Mouse (Mus musculus): ENCODE measurements around the gene Ryr2. TPM values are rescaled to one million over a fixed set of nuclear protein-coding genes. Genes with fewer than 3 reads are reported as not detected.
A peak's percentile ranks its signal among the peaks of the same experiment; 100 is the strongest.

Ryr2 gene
- polyA plus RNA-seq, 1 experiment from 2014 or later: 0.87 TPM

GRCm38 (mm10) chr13:11926215-11926614 is 180.5 kb downstream of the Ryr2 start:
- Histone ChIP-seq H3K9ac (ENCODE audit: low read length) (no peak overlapping the region), H3K27ac (ENCODE audit: low read length) (no peak overlapping the region), H3K9me3 (replicated peaks; ENCODE audit: control insufficient read depth, low read length) (no peaks in the 10 kb centered on the region; the same call in 1 of the 2 replicates), H3K27me3 (ENCODE audit: control insufficient read depth, insufficient read depth, low read length) (no peaks in the 10 kb centered on the region), H3K4me1 (ENCODE audit: control insufficient read depth, insufficient read depth, low read length) (no peaks in the 10 kb centered on the region), H3K4me3 (replicated peaks; ENCODE audit: low read length) (no peak overlapping the region), H3K4me2 (ENCODE audit: low read depth, low read length) (no peak overlapping the region), H3K36me3 (ENCODE audit: control insufficient read depth, insufficient read depth, low read length) (no peaks in the 10 kb centered on the region)
- WGBS: 70% methylated on average over 2 of the region's 2 CpGs
- no peak for ATAC-seq (ENCODE audit: insufficient read depth, low FRiP score)

GRCm38 (mm10) chr13:11924732-11925131 is 182.0 kb downstream of the Ryr2 start:
- H3K4me1 ChIP-seq (ENCODE audit: control insufficient read depth, insufficient read depth, low read length): no peaks in the 10 kb centered on the region
- WGBS: 84% methylated on average over 3 of the region's 3 CpGs
- H3K27me3 ChIP-seq (ENCODE audit: control insufficient read depth, insufficient read depth, low read length): no peaks in the 10 kb centered on the region
- H3K4me2 ChIP-seq (ENCODE audit: low read depth, low read length): no peak overlapping the region
- no peak overlapping the region for H3K4me3 ChIP-seq (replicated peaks; ENCODE audit: low read length)
- peak; percentile 29; the same call in 1 of the 2 replicates for ATAC-seq (ENCODE audit: insufficient read depth, low FRiP score)
- no peak overlapping the region for H3K27ac ChIP-seq (ENCODE audit: low read length)
- H3K9ac ChIP-seq (ENCODE audit: low read length): no peak overlapping the region
- H3K36me3 ChIP-seq (ENCODE audit: control insufficient read depth, insufficient read depth, low read length): no peaks in the 10 kb centered on the region
- no peaks in the 10 kb centered on the region for H3K9me3 ChIP-seq (replicated peaks; ENCODE audit: control insufficient read depth, low read length)

- no peak overlapping the region for H3K27ac ChIP-seq (ENCODE audit: low read length)
- 77% methylated on average over 1 of the region's 1 CpGs for WGBS
- ATAC-seq (ENCODE audit: insufficient read depth, low FRiP score): no peak
- no peaks in the 10 kb centered on the region for H3K27me3 ChIP-seq (ENCODE audit: control insufficient read depth, insufficient read depth, low read length)
- H3K4me2 ChIP-seq (ENCODE audit: low read depth, low read length): no peak overlapping the region
- H3K9me3 ChIP-seq (replicated peaks; ENCODE audit: control insufficient read depth, low read length): no peaks in the 10 kb centered on the region
- H3K4me3 ChIP-seq (replicated peaks; ENCODE audit: low read length): no peak overlapping the region
- H3K9ac ChIP-seq (ENCODE audit: low read length): no peak overlapping the region
- H3K36me3 ChIP-seq (ENCODE audit: control insufficient read depth, insufficient read depth, low read length): no peaks in the 10 kb centered on the region
- no peaks in the 10 kb centered on the region for H3K4me1 ChIP-seq (ENCODE audit: control insufficient read depth, insufficient read depth, low read length)
Observed at GRCm38 (mm10) chr13:11920495-11920894, 186.2 kb downstream of the Ryr2 start.

GRCm38 (mm10) chr13:11919448-11919847 is 187.3 kb downstream of the Ryr2 start:
- no peaks in the 10 kb centered on the region for H3K36me3 ChIP-seq (ENCODE audit: control insufficient read depth, insufficient read depth, low read length)
- no peaks in the 10 kb centered on the region for H3K4me1 ChIP-seq (ENCODE audit: control insufficient read depth, insufficient read depth, low read length)
- ATAC-seq (ENCODE audit: insufficient read depth, low FRiP score): no peak
- no peaks in the 10 kb centered on the region for H3K9me3 ChIP-seq (replicated peaks; ENCODE audit: control insufficient read depth, low read length)
- H3K9ac ChIP-seq (ENCODE audit: low read length): no peak overlapping the region
- no peak overlapping the region for H3K27ac ChIP-seq (ENCODE audit: low read length)
- no peaks in the 10 kb centered on the region for H3K27me3 ChIP-seq (ENCODE audit: control insufficient read depth, insufficient read depth, low read length)
- 72% methylated on average over 6 of the region's 6 CpGs for WGBS
- no peak overlapping the region for H3K4me2 ChIP-seq (ENCODE audit: low read depth, low read length)
- no peak overlapping the region for H3K4me3 ChIP-seq (replicated peaks; ENCODE audit: low read length)

- no peak for ATAC-seq (ENCODE audit: insufficient read depth, low FRiP score)
- H3K9me3 ChIP-seq (replicated peaks; ENCODE audit: control insufficient read depth, low read length): no peaks in the 10 kb centered on the region
- no peak overlapping the region for H3K4me3 ChIP-seq (replicated peaks; ENCODE audit: low read length)
- H3K9ac ChIP-seq (ENCODE audit: low read length): no peak overlapping the region
- 58% methylated on average over 2 of the region's 2 CpGs for WGBS
- no peaks in the 10 kb centered on the region for H3K27me3 ChIP-seq (ENCODE audit: control insufficient read depth, insufficient read depth, low read length)
- no peak overlapping the region for H3K27ac ChIP-seq (ENCODE audit: low read length)
- H3K4me2 ChIP-seq (ENCODE audit: low read depth, low read length): no peak overlapping the region
- H3K4me1 ChIP-seq (ENCODE audit: control insufficient read depth, insufficient read depth, low read length): no peaks in the 10 kb centered on the region
- no peaks in the 10 kb centered on the region for H3K36me3 ChIP-seq (ENCODE audit: control insufficient read depth, insufficient read depth, low read length)
Observed at GRCm38 (mm10) chr13:11915619-11916018, 191.1 kb downstream of the Ryr2 start.

GRCm38 (mm10) chr13:11914682-11915081 is 192.1 kb downstream of the Ryr2 start:
- Histone ChIP-seq H3K4me3 (replicated peaks; ENCODE audit: low read length) (no peak overlapping the region), H3K27me3 (ENCODE audit: control insufficient read depth, insufficient read depth, low read length) (no peaks in the 10 kb centered on the region)
- no peak for ATAC-seq (ENCODE audit: insufficient read depth, low FRiP score)

GRCm38 (mm10) chr13:11912208-11912607 is 194.5 kb downstream of the Ryr2 start:
- Histone ChIP-seq H3K27ac (ENCODE audit: low read length) (no peak overlapping the region), H3K4me1 (ENCODE audit: control insufficient read depth, insufficient read depth, low read length) (no peaks in the 10 kb centered on the region), H3K4me2 (ENCODE audit: low read depth, low read length) (no peak overlapping the region), H3K4me3 (replicated peaks; ENCODE audit: low read length) (no peak overlapping the region), H3K9ac (ENCODE audit: low read length) (no peak overlapping the region), H3K9me3 (replicated peaks; ENCODE audit: control insufficient read depth, low read length) (no peaks in the 10 kb centered on the region), H3K36me3 (ENCODE audit: control insufficient read depth, insufficient read depth, low read length) (no peaks in the 10 kb centered on the region), H3K27me3 (ENCODE audit: control insufficient read depth, insufficient read depth, low read length) (no peaks in the 10 kb centered on the region)
- no peak for ATAC-seq (ENCODE audit: insufficient read depth, low FRiP score)
- 70% methylated on average over 2 of the region's 2 CpGs for whole genome bisulfite sequencing

More at GRCm38 (mm10) chr13:11914682-11915081, 192.1 kb downstream of the Ryr2 start:
- H3K4me2 ChIP-seq (ENCODE audit: low read depth, low read length): no peak overlapping the region
- H3K36me3 ChIP-seq (ENCODE audit: control insufficient read depth, insufficient read depth, low read length): no peaks in the 10 kb centered on the region
- no peaks in the 10 kb centered on the region for H3K4me1 ChIP-seq (ENCODE audit: control insufficient read depth, insufficient read depth, low read length)
- 62% methylated on average over 3 of the region's 3 CpGs for WGBS
- H3K9me3 ChIP-seq (replicated peaks; ENCODE audit: control insufficient read depth, low read length): no peaks in the 10 kb centered on the region
- H3K9ac ChIP-seq (ENCODE audit: low read length): no peak overlapping the region
- H3K27ac ChIP-seq (ENCODE audit: low read length): no peak overlapping the region

GRCm38 (mm10) chr13:11908123-11908522 is 198.6 kb downstream of the Ryr2 start:
- H3K9ac ChIP-seq (ENCODE audit: low read length): no peak overlapping the region
- no peak for ATAC-seq (ENCODE audit: insufficient read depth, low FRiP score)
- no peak overlapping the region for H3K4me2 ChIP-seq (ENCODE audit: low read depth, low read length)
- H3K36me3 ChIP-seq (ENCODE audit: control insufficient read depth, insufficient read depth, low read length): no peaks in the 10 kb centered on the region
- no peak overlapping the region for H3K27ac ChIP-seq (ENCODE audit: low read length)
- H3K27me3 ChIP-seq (ENCODE audit: control insufficient read depth, insufficient read depth, low read length): no peaks in the 10 kb centered on the region
- H3K4me3 ChIP-seq (replicated peaks; ENCODE audit: low read length): no peak overlapping the region
- no peaks in the 10 kb centered on the region for H3K4me1 ChIP-seq (ENCODE audit: control insufficient read depth, insufficient read depth, low read length)
- WGBS: 73% methylated on average over 4 of the region's 4 CpGs
- H3K9me3 ChIP-seq (replicated peaks; ENCODE audit: control insufficient read depth, low read length): no peaks in the 10 kb centered on the region

- WGBS: 79% methylated on average over 2 of the region's 2 CpGs
- H3K4me1 ChIP-seq (ENCODE audit: control insufficient read depth, insufficient read depth, low read length): no peaks in the 10 kb centered on the region
- no peak for ATAC-seq (ENCODE audit: insufficient read depth, low FRiP score)
- H3K27ac ChIP-seq (ENCODE audit: low read length): no peak overlapping the region
- H3K9me3 ChIP-seq (replicated peaks; ENCODE audit: control insufficient read depth, low read length): no peaks in the 10 kb centered on the region
- no peak overlapping the region for H3K4me3 ChIP-seq (replicated peaks; ENCODE audit: low read length)
- no peaks in the 10 kb centered on the region for H3K36me3 ChIP-seq (ENCODE audit: control insufficient read depth, insufficient read depth, low read length)
- H3K9ac ChIP-seq (ENCODE audit: low read length): no peak overlapping the region
- no peak overlapping the region for H3K4me2 ChIP-seq (ENCODE audit: low read depth, low read length)
- H3K27me3 ChIP-seq (ENCODE audit: control insufficient read depth, insufficient read depth, low read length): no peaks in the 10 kb centered on the region
Observed at GRCm38 (mm10) chr13:11905126-11905525, 201.6 kb downstream of the Ryr2 start.

- Histone ChIP-seq H3K9ac (ENCODE audit: low read length) (no peak overlapping the region), H3K27me3 (ENCODE audit: control insufficient read depth, insufficient read depth, low read length) (no peaks in the 10 kb centered on the region), H3K27ac (ENCODE audit: low read length) (no peak overlapping the region), H3K36me3 (ENCODE audit: control insufficient read depth, insufficient read depth, low read length) (no peaks in the 10 kb centered on the region), H3K4me3 (replicated peaks; ENCODE audit: low read length) (no peak overlapping the region), H3K9me3 (replicated peaks; ENCODE audit: control insufficient read depth, low read length) (no peaks in the 10 kb centered on the region), H3K4me1 (ENCODE audit: control insufficient read depth, insufficient read depth, low read length) (no peaks in the 10 kb centered on the region), H3K4me2 (ENCODE audit: low read depth, low read length) (no peak overlapping the region)
- whole genome bisulfite sequencing: 60% methylated on average over 9 of the region's 9 CpGs
- ATAC-seq (ENCODE audit: insufficient read depth, low FRiP score): no peak
Observed at GRCm38 (mm10) chr13:11903272-11903671, 203.5 kb downstream of the Ryr2 start.
